Mouse (Mus musculus): ENCODE data around the gene Cyb561d2. TPM values are rescaled to one million over a fixed set of nuclear protein-coding genes. Genes with fewer than 3 reads are reported as not detected.
A peak's percentile ranks its signal among the peaks of the same experiment; 100 is the strongest.

Cyb561d2 gene
- polyA plus RNA-seq, 1 experiment from 2014 or later: 26.2 TPM

DNA sequence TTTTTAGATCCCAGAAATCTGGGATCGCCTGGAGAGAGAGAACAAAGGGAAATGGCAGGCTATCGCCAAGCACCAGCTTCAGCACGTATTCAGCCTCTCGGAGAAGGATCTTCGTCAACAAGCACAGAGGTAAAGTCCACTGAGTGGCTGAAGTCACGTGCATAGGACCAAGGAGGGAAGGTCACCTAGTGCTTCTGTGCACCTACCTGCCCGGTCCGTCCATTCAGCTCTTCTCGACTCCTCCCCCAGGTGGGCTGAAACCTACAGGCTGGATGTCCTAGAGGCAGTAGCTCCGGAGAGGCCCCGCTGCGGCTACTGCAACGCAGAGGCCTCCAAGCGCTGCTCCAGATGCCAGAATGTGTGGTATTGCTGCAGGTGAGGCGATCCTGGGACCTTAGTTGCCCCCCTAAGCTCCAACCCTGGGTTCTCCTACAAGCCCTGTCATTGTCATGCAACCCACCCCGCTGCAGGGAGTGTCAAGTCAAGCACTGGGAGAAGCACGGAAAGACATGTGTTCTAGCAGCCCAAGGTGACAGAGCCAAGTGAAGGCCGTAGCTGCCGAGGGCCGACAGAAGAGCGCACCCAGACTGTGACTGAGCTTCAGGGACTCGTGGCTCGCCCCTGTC is 8.6 kb upstream of the Cyb561d2 start:
- no peaks in the 10 kb centered on the region for H3K27me3 ChIP-seq
- in situ Hi-C loops (cut with MboI; ENCODE audit: low pct_unique_long_range_greater_than_20kb): no loop called here
- no peak for TF ChIP-seq CTCF (IDR thresholded peaks at IDR 0.05)
- DNase-seq (ENCODE audit: low read depth, low spot score) (no peak), ATAC-seq (no peak)
- ChIA-PET POLR2A (interaction anchor here (0.6 kb wide), 1 partner anchor 79 kb away, joined by 3 read pairs; no protein-coding TSS in a partner anchor), CTCF (no interaction called here)

DNA sequence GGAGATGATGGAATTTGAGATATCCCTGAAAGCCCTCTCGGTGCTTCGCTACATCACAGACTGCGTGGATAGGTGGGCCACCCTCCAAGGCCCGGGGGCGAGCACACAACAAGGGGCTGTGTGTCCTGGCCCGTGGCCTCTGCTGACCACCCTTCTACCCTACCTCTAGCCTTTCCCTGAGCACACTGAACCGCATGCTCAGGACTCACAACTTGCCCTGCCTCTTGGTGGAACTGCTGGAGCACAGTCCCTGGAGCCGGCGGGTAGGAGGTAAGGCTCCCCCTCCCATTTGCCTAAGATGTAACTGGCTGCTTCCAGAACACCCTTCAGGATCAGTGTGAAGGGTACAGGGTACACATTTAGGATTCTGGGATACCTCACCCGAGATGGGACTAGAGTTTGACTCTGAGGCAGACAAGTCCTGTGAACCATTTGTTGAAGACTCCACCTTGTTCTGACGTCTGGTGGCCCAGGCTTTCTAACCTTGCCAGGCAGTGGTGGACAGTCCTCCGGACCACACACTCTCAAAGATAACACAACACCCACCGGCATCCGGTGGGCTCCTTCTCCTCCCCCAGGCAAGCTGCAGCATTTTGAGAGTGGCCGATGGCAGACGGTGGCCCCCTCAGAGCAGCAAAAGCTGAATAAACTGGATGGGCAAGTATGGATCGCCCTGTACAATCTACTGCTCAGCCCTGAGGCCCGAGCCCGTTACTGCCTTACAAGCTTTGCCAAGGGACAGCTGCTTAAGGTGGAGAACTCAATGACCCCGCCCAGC is 7.5 kb upstream of the Cyb561d2 start:
- ATAC-seq (no peak), DNase-seq (ENCODE audit: low read depth, low spot score) (no peak)
- TF ChIP-seq CTCF (IDR thresholded peaks at IDR 0.05): no peak
- in situ Hi-C loops (cut with MboI; ENCODE audit: low pct_unique_long_range_greater_than_20kb): loop anchor here (25.0 kb wide), 1 partner anchor 862 kb away; the partner anchor contains the start of gene Tex264
- POLR2A ChIA-PET: no interaction called here
- CTCF ChIA-PET: no interaction called here
- H3K27me3 ChIP-seq: no peaks in the 10 kb centered on the region

DNA sequence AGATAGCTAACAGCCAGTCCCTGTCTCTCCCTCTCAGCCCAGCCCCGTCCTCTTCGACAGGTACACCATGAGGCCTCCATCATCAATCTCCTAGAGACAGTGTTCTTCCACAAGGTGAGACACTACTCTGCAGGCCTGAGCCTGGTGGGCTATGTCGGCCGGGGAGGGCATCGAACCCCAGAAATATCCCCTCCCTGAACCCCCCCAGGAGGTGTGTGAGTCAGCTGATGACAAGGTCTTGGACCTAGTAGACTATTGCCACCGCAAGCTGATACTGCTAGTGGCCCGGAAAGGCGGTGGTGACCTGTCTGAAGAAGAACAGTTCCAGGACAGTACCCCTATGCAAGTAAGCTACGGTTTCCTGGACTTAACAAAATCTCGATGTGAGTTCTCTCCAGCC is 6.8 kb upstream of the Cyb561d2 start:
- no peak for ATAC-seq
- CTCF ChIA-PET: interaction anchor here (0.7 kb wide), 1 partner anchor 9 kb away, joined by 3 read pairs; no protein-coding TSS in a partner anchor
- TF ChIP-seq CTCF (IDR thresholded peaks at IDR 0.05): no peak
- in situ Hi-C loops (cut with MboI; ENCODE audit: low pct_unique_long_range_greater_than_20kb): loop anchor here (25.0 kb wide), 1 partner anchor 862 kb away; the partner anchor contains the start of gene Tex264
- H3K27me3 ChIP-seq: no peaks in the 10 kb centered on the region
- POLR2A ChIA-PET: no interaction called here
- no peak for DNase-seq (ENCODE audit: low read depth, low spot score)

DNA sequence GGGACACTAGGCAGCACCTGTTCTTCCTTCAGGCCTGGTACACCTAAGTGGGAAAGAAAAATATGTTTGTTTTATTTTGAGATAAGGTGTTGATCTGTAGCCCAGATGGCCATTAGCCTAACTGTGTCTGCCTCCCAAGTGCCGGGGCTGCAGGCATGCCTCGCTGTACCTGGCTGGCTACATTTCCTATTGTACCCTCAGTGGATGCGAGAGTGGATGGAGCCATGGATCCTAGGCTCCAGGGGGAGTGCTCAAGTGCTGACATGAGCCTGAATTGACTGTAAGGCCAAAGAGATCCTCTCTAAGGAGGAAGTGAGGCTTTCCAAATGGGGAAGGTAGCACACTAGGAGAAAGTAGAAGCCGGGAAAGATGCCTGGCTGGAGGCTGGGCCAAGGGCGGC is 6.0 kb upstream of the Cyb561d2 start:
- in situ Hi-C loops (cut with MboI; ENCODE audit: low pct_unique_long_range_greater_than_20kb): loop anchor here (25.0 kb wide), 1 partner anchor 861 kb away; the partner anchor contains the start of gene Tex264
- ATAC-seq: no peak
- TF ChIP-seq CTCF (IDR thresholded peaks at IDR 0.05): no peak
- POLR2A ChIA-PET: interaction anchor here (0.9 kb wide), 1 partner anchor 8 kb away, joined by 4 read pairs; no protein-coding TSS in a partner anchor
- DNase-seq (ENCODE audit: low read depth, low spot score): no peak
- CTCF ChIA-PET: no interaction called here
- H3K27me3 ChIP-seq: no peaks in the 10 kb centered on the region

DNA sequence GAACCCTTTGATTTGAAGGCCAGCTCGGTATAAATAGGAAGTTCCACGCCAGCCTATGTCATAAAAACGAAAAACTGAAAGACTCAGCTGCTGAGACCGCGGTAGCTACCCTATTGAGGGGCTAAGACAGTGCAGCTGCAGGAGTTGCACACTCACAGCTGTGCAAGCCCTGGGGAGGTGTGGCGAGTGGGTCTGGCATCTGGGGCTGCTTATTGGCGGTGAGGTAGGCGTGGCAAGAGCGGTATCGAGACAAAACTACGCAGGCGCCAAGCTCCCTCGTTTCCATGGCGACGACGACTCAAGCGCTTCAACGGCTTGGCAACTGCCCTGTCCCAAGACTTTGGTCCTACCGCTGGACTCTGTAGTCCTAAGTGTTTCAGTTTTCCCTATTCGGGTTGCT is 5.0 kb upstream of the Cyb561d2 start, which contains the start of gene Zmynd10:
TSS of gene Zmynd10 (plus strand) at position 273 of the 400 bp plus-strand sequence.
- ATAC-seq (peak; percentile 47), DNase-seq (ENCODE audit: low read depth, low spot score) (no peak)
- in situ Hi-C loops (cut with MboI; ENCODE audit: low pct_unique_long_range_greater_than_20kb): loop anchor here (25.0 kb wide), 1 partner anchor 860 kb away; the partner anchor contains the start of gene Tex264
- no peaks in the 10 kb centered on the region for H3K27me3 ChIP-seq
- CTCF ChIA-PET: no interaction called here
- no peak for TF ChIP-seq CTCF (IDR thresholded peaks at IDR 0.05)
- POLR2A ChIA-PET: interaction anchor here (0.8 to 0.9 kb wide), 2 partner anchors 9 to 10 kb away, joined by 4 read pairs; no protein-coding TSS in a partner anchor

DNA sequence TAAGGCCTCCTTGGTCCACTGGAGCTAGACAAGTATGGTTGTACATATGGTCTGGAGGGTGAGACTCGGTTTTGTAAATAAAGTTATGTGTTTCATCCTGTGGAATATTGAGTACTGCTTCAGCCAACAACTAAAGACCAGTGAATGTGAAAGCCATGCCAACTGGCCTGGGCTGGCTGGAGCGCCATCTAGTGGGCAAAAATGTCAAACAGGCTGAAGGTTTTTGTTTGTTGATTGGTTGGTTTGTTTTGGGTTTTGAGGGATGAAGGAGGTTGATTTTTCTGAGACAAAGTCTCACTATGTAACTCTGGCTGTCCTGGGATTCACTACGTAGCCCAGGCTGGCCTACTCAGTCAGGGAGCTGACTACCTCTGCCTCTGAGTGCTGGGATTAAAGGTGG is 3.6 kb upstream of the Cyb561d2 start:
- ATAC-seq (no peak), DNase-seq (ENCODE audit: low read depth, low spot score) (no peak)
- in situ Hi-C loops (cut with MboI; ENCODE audit: low pct_unique_long_range_greater_than_20kb): loop anchor here (25.0 kb wide), 1 partner anchor 858 kb away; the partner anchor contains the start of gene Tex264
- POLR2A ChIA-PET: interaction anchor here (0.5 kb wide), 1 partner anchor 1075 kb away, joined by 5 read pairs; no protein-coding TSS in a partner anchor
- CTCF ChIA-PET: no interaction called here
- no peak for TF ChIP-seq CTCF (IDR thresholded peaks at IDR 0.05)
- no peaks in the 10 kb centered on the region for H3K27me3 ChIP-seq

DNA sequence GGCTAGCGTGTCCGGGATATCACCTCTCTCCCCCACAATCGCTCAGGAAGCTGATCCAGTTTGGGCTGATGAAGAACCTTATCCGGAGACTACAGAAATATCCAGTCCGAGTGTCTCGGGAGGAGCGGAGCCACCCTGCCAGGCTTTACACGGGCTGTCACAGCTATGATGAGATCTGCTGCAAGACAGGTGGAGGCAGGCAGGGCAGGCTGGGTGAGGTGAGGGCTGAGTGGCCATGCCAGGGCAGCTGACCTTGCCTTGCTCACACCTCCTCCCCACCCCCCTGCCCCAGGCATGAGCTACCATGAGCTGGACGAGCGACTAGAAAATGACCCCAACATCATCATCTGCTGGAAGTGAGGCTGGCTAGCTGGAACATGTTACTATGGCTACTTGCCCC is 3.2 kb upstream of the Cyb561d2 start:
- in situ Hi-C loops (cut with MboI; ENCODE audit: low pct_unique_long_range_greater_than_20kb): loop anchor here (25.0 kb wide), 1 partner anchor 858 kb away; the partner anchor contains the start of gene Tex264
- POLR2A ChIA-PET: no interaction called here
- no peak for TF ChIP-seq CTCF (IDR thresholded peaks at IDR 0.05)
- no peak for DNase-seq (ENCODE audit: low read depth, low spot score)
- no peaks in the 10 kb centered on the region for H3K27me3 ChIP-seq
- no peak for ATAC-seq
- CTCF ChIA-PET: no interaction called here

DNA sequence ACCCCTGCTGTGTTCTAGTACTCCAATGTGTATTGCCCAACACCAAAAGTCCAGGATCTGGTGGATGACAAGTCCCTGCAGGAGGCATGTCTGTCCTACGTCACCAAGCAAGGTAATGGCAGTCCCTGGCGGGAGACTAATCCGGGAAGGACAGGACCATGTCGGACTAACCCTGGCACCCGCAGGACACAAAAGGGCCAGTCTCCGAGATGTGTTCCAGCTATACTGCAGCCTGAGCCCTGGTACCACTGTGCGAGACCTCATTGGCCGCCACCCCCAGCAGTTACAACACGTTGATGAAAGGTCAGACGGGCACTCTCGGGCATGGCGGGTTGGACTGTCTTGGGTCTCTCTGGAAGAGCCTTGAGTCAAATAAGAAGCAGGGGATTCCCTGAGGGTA is 2.7 kb upstream of the Cyb561d2 start:
- TF ChIP-seq CTCF (IDR thresholded peaks at IDR 0.05): no peak
- POLR2A ChIA-PET: no interaction called here
- CTCF ChIA-PET: no interaction called here
- in situ Hi-C loops (cut with MboI; ENCODE audit: low pct_unique_long_range_greater_than_20kb): loop anchor here (25.0 kb wide), 1 partner anchor 857 kb away; the partner anchor contains the start of gene Tex264
- ATAC-seq (no peak), DNase-seq (ENCODE audit: low read depth, low spot score) (no peak)
- no peaks in the 10 kb centered on the region for H3K27me3 ChIP-seq

DNA sequence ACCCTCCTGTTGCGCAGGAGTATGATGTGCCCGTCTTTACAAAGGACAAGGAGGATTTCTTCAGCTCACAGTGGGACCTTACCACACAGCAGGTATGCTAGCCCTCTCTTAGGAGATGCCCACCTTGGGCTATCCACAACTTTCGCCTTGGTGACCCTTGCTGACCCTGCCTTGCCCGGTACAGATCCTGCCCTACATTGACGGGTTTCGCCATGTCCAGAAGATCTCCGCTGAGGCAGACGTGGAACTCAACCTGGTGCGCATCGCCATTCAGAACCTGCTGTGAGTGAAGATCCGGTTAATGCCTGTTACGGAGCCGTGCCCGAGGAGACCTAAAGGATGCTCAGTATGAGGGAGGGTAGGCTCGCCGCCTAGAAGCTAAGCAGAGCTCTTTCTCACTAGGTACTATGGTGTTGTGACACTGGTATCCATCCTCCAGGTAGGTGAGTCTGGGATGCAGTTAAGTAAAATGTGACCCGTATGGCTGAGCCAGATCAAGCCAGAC is 2.3 kb upstream of the Cyb561d2 start:
- ATAC-seq (no peak), DNase-seq (ENCODE audit: low read depth, low spot score) (no peak)
- ChIA-PET CTCF (no interaction called here), POLR2A (no interaction called here)
- in situ Hi-C loops (cut with MboI; ENCODE audit: low pct_unique_long_range_greater_than_20kb): loop anchor here (25.0 kb wide), 1 partner anchor 857 kb away; the partner anchor contains the start of gene Tex264
- no peaks in the 10 kb centered on the region for H3K27me3 ChIP-seq
- TF ChIP-seq CTCF (IDR thresholded peaks at IDR 0.05): no peak

DNA sequence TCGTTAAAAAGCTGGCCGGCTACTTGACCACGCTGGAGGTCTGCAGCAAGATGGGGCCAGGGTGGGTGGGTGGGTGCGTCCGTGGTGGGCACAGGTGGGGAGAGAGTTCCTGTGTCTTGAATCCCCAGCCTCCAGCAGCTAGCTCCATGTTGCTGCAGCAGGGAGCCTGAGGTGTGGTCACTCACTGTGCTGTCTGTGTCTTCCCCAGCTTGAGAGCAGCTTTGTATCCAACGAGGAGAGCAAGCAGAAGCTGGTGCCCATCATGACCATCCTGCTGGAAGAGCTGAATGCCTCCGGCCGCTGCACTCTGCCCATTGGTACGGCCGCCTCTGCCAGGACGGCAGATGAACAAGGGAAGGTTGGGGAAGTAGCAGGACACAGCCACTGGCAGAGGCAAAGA is 1.3 kb upstream of the Cyb561d2 start:
- no peak for TF ChIP-seq CTCF (IDR thresholded peaks at IDR 0.05)
- no peak for DNase-seq (ENCODE audit: low read depth, low spot score)
- H3K27me3 ChIP-seq: no peaks in the 10 kb centered on the region
- ChIA-PET CTCF (no interaction called here), POLR2A (interaction anchor here (0.9 kb wide), 1 partner anchor 10 kb away, joined by 3 read pairs; no protein-coding TSS in a partner anchor)
- ATAC-seq: no peak
- in situ Hi-C loops (cut with MboI; ENCODE audit: low pct_unique_long_range_greater_than_20kb): loop anchor here (25.0 kb wide), 1 partner anchor 856 kb away; the partner anchor contains the start of gene Tex264
